Mouse (Mus musculus): ENCODE results near the gene Tnfrsf25. TPM values are rescaled to one million over a fixed set of nuclear protein-coding genes. Genes with fewer than 3 reads are reported as not detected.

Tnfrsf25 gene
- total RNA-seq, 2 experiments from 2014 or later, result 46.5 to 65.3 TPM

Other genes starting within 250 kb of the Tnfrsf25 start
- gene Dnajc11, start 182.2 kb upstream of the Tnfrsf25 start, total RNA-seq (2021), result 10 to 100 TPM; 62.0 to 63.1 TPM
- 10 to 100 TPM; 24.6 to 29.9 TPM for gene Thap3, start 126.9 kb upstream of the Tnfrsf25 start, total RNA-seq (2021)
- gene Phf13, start 119.7 kb upstream of the Tnfrsf25 start, total RNA-seq (2021), result 10 to 100 TPM; 11.1 to 11.6 TPM
- 10 to 100 TPM; 20.5 to 21.4 TPM for gene Klhl21, start 107.1 kb upstream of the Tnfrsf25 start, total RNA-seq (2021)
- gene Zbtb48, start 88.3 kb upstream of the Tnfrsf25 start, total RNA-seq (2021), result 10 to 100 TPM; 11.7 to 13.7 TPM
- under 1 TPM; 0.33 to 0.62 TPM for gene Tas1r1, start 77.4 kb upstream of the Tnfrsf25 start, total RNA-seq (2021)
- 10 to 100 TPM; 19.7 to 21.3 TPM for gene Nol9, start 76.6 kb upstream of the Tnfrsf25 start, total RNA-seq (2021)
- 100 to 1,000 TPM; 158 to 166 TPM for gene Plekhg5, start 43.4 kb upstream of the Tnfrsf25 start, total RNA-seq (2021)
- gene Espn, start 36.4 kb downstream of the Tnfrsf25 start, total RNA-seq (2021), result 1 to 10 TPM; 1.4 to 1.5 TPM
- gene Hes2, start 42.9 kb downstream of the Tnfrsf25 start, total RNA-seq (2021), result not detected
- gene Acot7, start 62.2 kb downstream of the Tnfrsf25 start, total RNA-seq (2021), result 100 to 1,000 TPM; 331 to 345 TPM
- 1 to 10 TPM; 5.3 to 6.1 TPM for gene Gpr153, start 158.3 kb downstream of the Tnfrsf25 start, total RNA-seq (2021)
- gene Hes3, start 175.7 kb downstream of the Tnfrsf25 start, total RNA-seq (2021), result not detected
- 10 to 100 TPM; 43.9 to 44.7 TPM for gene Icmt, start 181.3 kb downstream of the Tnfrsf25 start, total RNA-seq (2021)
- 1 to 10 TPM; 4.7 to 6.1 TPM for gene Rnf207, start 203.1 kb downstream of the Tnfrsf25 start, total RNA-seq (2021)
- 100 to 1,000 TPM; 203 TPM for gene Rpl22, start 209.8 kb downstream of the Tnfrsf25 start, total RNA-seq (2021)
- 100 to 1,000 TPM; 124 to 130 TPM for gene Chd5, start 222.7 kb downstream of the Tnfrsf25 start, total RNA-seq (2021)

All from layer of hippocampus, postnatal 36 days (tissue).